Mouse (Mus musculus) stomach, embryonic 15.5 days (tissue): ENCODE results near the gene Nrd1. TPM values are rescaled to one million over a fixed set of nuclear protein-coding genes. Genes with fewer than 3 reads are reported as not detected.

Experiments used
- ATAC-seq: fragments of 200-750 bp; cut with Nextera tagmentation; 2 replicates; pipeline ENCODE4 v1.8.0; 2017; ENCODE audit warnings: low read depth, moderate number of reproducible peaks, moderate TSS enrichment; ENCODE audit not compliant: insufficient read depth, low FRiP score
- H3K27ac ChIP-seq: fragments of 300-500 bp; sonication (generic); 2 replicates; pipeline ENCODE4 v1.5.1; 2015; ENCODE audit warnings: mild to moderate bottlenecking, inconsistent platforms
- H3K27me3 ChIP-seq: fragments of 300-500 bp; sonication (generic); replicated peaks from 2 replicates; pipeline ENCODE4 v1.6.1; 2015; ENCODE audit warnings: inconsistent platforms
- H3K36me3 ChIP-seq: fragments of 300-500 bp; sonication (generic); 2 replicates; pipeline ENCODE4 v1.6.1; 2015; ENCODE audit warnings: inconsistent platforms
- H3K4me1 ChIP-seq: fragments of 300-500 bp; sonication (generic); 2 replicates; pipeline ENCODE4 v1.6.1; 2015; ENCODE audit warnings: inconsistent platforms
- H3K4me2 ChIP-seq: fragments of 300-500 bp; sonication (generic); 2 replicates; pipeline ENCODE4 v1.6.1; 2015; ENCODE audit warnings: mild to moderate bottlenecking, inconsistent platforms
- H3K4me3 ChIP-seq: fragments of 300-500 bp; sonication (generic); replicated peaks from 2 replicates; pipeline ENCODE4 v1.5.1; 2015; ENCODE audit warnings: inconsistent platforms
- H3K9ac ChIP-seq: fragments of 300-500 bp; sonication (generic); 2 replicates; pipeline ENCODE4 v1.6.1; 2015; ENCODE audit warnings: inconsistent platforms
- H3K9me3 ChIP-seq: fragments of 300-500 bp; sonication (generic); 2 replicates; pipeline ENCODE4 v1.6.1; 2016; ENCODE audit warnings: inconsistent platforms
- WGBS: fragments of 180-500 bp; shearing (Covaris S2); methylation state at CpG from one replicate; pipeline ENCODE4 v1.1.7; 2015; 5-methylcytosine and 5-hydroxymethylcytosine counted together
- microRNA counts: library from miRNA; unstranded; fragments of <30 nt; microRNA quantifications from one replicate; lab custom pipeline; 2016
- microRNA-seq: library from miRNA; unstranded; fragments of <30 nt; microRNA quantifications from one replicate; pipeline ENCODE4, GENCODE M21; 2016
- polyA plus RNA-seq: library from polyadenylated mRNA; unstranded; fragments of >200 nt; fragmentation: Nextera tagmentation; extraction: Ambion mirVana; gene quantifications from 2 replicates; pipeline ENCODE4 v1.2.1, GENCODE M21; 2015

Gene Nrd1
- polyA plus RNA-seq, 1 experiment from 2014 or later = 59.9 TPM

GRCm38 (mm10) chr4:109103145-109103883, 102.9 kb downstream of the Nrd1 start:
- H3K9me3 ChIP-seq = no peaks in the 10 kb centered on the region
- ATAC-seq = no peak
- H3K27me3 ChIP-seq = no peaks in the 10 kb centered on the region
- H3K27ac ChIP-seq = no peak overlapping the region; the same call in 1 of the 2 replicates
- H3K36me3 ChIP-seq = no peaks in the 10 kb centered on the region
- no peak overlapping the region for H3K4me2 ChIP-seq
- WGBS = 47% methylated on average over 9 of the region's 9 CpGs
- H3K4me1 ChIP-seq = no peaks in the 10 kb centered on the region
- H3K9ac ChIP-seq = no peak overlapping the region
- H3K4me3 ChIP-seq = no peak overlapping the region

- no peaks in the 10 kb centered on the region for H3K9me3 ChIP-seq
- no peak for ATAC-seq
Measured at GRCm38 (mm10) chr4:109105254-109105653, 104.8 kb downstream of the Nrd1 start.

GRCm38 (mm10) chr4:109106034-109106433, 105.6 kb downstream of the Nrd1 start:
- Histone ChIP-seq H3K9ac (no peak overlapping the region), H3K27ac (no peak overlapping the region), H3K36me3 (no peaks in the 10 kb centered on the region), H3K4me3 (no peak overlapping the region), H3K9me3 (no peaks in the 10 kb centered on the region), H3K4me2 (no peak overlapping the region), H3K4me1 (no peaks in the 10 kb centered on the region), H3K27me3 (no peaks in the 10 kb centered on the region)
- ATAC-seq = no peak
- 71% methylated on average over 3 of the region's 3 CpGs for WGBS

More at GRCm38 (mm10) chr4:109105254-109105653, 104.8 kb downstream of the Nrd1 start:
- Histone ChIP-seq H3K9ac (no peak overlapping the region), H3K4me1 (no peaks in the 10 kb centered on the region), H3K4me3 (no peak overlapping the region), H3K36me3 (no peaks in the 10 kb centered on the region), H3K27me3 (no peaks in the 10 kb centered on the region), H3K4me2 (no peak overlapping the region), H3K27ac (no peak overlapping the region)

GRCm38 (mm10) chr4:109106594-109106993, 106.1 kb downstream of the Nrd1 start:
- Histone ChIP-seq H3K27me3 (no peaks in the 10 kb centered on the region), H3K4me3 (no peak overlapping the region), H3K27ac (no peak overlapping the region), H3K9ac (no peak overlapping the region), H3K9me3 (no peaks in the 10 kb centered on the region), H3K4me2 (no peak overlapping the region), H3K36me3 (no peaks in the 10 kb centered on the region), H3K4me1 (no peaks in the 10 kb centered on the region)
- ATAC-seq = no peak

- ATAC-seq = no peak
- Histone ChIP-seq H3K9ac (no peak overlapping the region), H3K4me2 (no peak overlapping the region), H3K27me3 (no peaks in the 10 kb centered on the region), H3K27ac (no peak overlapping the region), H3K4me1 (0 out of 2 replicates have a peak, but pooled peaks cover 3% of the 10 kb centered on the region), H3K9me3 (no peaks in the 10 kb centered on the region), H3K36me3 (no peaks in the 10 kb centered on the region), H3K4me3 (no peak overlapping the region)
- 69% methylated on average over 6 of the region's 6 CpGs for WGBS
Measured at GRCm38 (mm10) chr4:109109012-109109411, 108.6 kb downstream of the Nrd1 start.

- Histone ChIP-seq H3K4me1 (0 out of 2 replicates have a peak, but pooled peaks cover 3% of the 10 kb centered on the region), H3K4me3 (no peak overlapping the region), H3K27me3 (no peaks in the 10 kb centered on the region), H3K9me3 (no peaks in the 10 kb centered on the region), H3K36me3 (no peaks in the 10 kb centered on the region), H3K9ac (no peak overlapping the region), H3K4me2 (no peak overlapping the region), H3K27ac (no peak overlapping the region)
- ATAC-seq = no peak
- WGBS = 91% methylated on average over 10 of the region's 10 CpGs
Measured at GRCm38 (mm10) chr4:109109686-109110085, 109.2 kb downstream of the Nrd1 start.

GRCm38 (mm10) chr4:109110978-109111377, 110.5 kb downstream of the Nrd1 start:
- ATAC-seq = no peak
- WGBS = 76% methylated on average over 2 of the region's 2 CpGs
- H3K27ac ChIP-seq = no peak overlapping the region
- H3K27me3 ChIP-seq = no peaks in the 10 kb centered on the region
- H3K36me3 ChIP-seq = no peaks in the 10 kb centered on the region
- no peak overlapping the region for H3K4me2 ChIP-seq
- H3K4me1 ChIP-seq = 0 out of 2 replicates have a peak, but pooled peaks cover 6% of the 10 kb centered on the region
- H3K9me3 ChIP-seq = no peaks in the 10 kb centered on the region
- no peak overlapping the region for H3K9ac ChIP-seq
- H3K4me3 ChIP-seq = no peak overlapping the region

MicroRNAs within 50 kb of the gene (microRNA counts, 519-probe panel; counts per million panel counts)
- microRNA mmu-miR-761 (lab: Ali Mortazavi, UCI) = 2,417 counts per million, percentile 52 among the panel's probes with 10 or more counts

Small RNA genes within 50 kb of the gene (microRNA-seq; reads per million reads assigned to microRNA genes)
- gene Mir761 = not detected

Other genes with a start within 250 kb of the Nrd1 start
- gene Zfyve9, start 219.9 kb upstream of the Nrd1 start, polyA plus RNA-seq = 4.2 and 4.6 TPM in 2 replicates
- gene Btf3l4, start 167.0 kb upstream of the Nrd1 start, polyA plus RNA-seq = 122 and 145 TPM in 2 replicates
- gene Txndc12, start 166.1 kb upstream of the Nrd1 start, polyA plus RNA-seq = 97.2 and 108 TPM in 2 replicates
- gene Kti12, start 152.9 kb upstream of the Nrd1 start, polyA plus RNA-seq = 54.8 TPM in 2 replicates
- gene A730015C16Rik, start 152.0 kb upstream of the Nrd1 start, polyA plus RNA-seq = 0.98 and 2.5 TPM in 2 replicates
- 10.8 and 11.9 TPM in 2 replicates for gene Rab3b, start 121.6 kb upstream of the Nrd1 start, polyA plus RNA-seq
- 55.1 and 57.7 TPM in 2 replicates for gene Osbpl9, start 201.6 kb downstream of the Nrd1 start, polyA plus RNA-seq
- gene Calr4, start 233.8 kb downstream of the Nrd1 start, polyA plus RNA-seq = 0.19 TPM in 2 replicates